Mouse (Mus musculus): Measurements from ENCODE around the gene Tnfaip1.

The Tnfaip1 gene

DNA sequence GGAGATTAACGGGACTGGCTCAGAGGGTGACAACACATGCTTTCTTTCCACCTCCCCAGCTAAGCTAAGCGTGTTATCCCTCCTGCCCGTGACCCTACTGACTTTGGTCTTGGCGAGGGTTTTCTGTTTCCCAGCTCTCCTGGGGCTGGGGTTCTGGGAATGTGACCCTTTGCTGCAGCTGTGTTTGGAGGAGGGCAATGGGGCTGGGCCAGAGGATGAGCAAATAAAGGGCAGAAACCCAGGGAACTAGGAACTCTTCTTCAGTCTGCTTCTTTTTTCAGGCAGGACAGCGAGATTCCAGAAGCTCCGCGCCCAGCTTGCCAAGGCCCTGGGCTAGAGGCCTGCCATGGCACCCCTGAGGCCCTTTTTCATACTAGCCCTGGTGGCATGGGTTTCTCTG lies 37.1 kb downstream of the Tnfaip1 start, which contains the start of gene Vtn:
Vtn (plus strand) TSS at position 88 of the 400 bp plus-strand sequence.
- no peak for DNase-seq

DNA sequence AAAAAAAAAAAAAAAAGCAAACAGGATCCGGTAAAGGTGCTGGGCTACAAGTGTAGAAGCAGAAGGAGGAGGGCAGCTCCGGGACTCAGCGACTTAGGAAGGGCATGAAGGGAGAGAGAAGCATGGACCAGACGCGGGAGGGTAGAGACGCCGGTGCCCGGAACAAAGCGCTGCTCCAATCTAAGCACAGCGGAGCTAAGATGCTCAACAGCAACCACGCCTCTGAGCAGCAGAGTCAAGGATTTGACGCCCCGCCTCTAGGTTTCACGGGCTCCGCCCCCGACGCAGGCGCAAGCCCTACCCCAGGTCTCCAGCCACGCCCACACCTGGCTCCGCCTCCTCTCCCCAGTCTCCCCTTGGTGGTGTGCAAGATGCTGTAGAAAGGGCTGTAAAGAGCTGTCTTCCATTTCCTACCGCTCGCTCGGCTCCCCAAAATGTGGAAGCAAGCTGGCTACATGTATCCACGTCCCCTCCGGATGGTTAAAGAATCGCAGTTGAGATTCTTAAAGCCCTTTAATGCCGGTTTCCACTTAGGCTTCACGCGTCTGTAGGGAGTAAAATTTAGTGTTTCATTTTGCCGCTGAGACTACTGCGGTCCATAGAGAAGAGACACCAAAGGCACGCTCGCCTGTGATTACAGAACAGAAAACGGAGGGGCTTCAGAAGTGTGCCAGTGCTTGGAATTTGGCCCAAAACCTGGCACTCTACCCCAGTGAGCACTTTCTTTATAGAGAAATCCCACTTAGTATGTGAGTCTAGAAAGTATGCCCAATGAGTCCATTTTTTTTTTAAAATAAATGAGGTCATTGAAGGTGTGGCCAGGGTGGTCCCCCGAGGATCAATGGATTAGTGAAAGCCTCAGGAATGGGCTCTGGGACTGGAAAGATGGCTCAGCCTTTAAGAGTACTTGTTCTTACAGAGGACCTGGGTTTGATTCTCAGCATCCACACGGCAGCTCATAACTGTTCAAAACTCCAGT lies 38.3 kb downstream of the Tnfaip1 start, which contains the start of gene Sarm1:
Sarm1 (minus strand) TSS at position 211 of the 979 bp plus-strand sequence.
- DNase-seq, result peak; percentile 92

- DNase-seq, result peak; percentile 13
Measured at GRCm38 (mm10) chr11:78497071-78497541, 39.0 kb downstream of the Tnfaip1 start.

- DNase-seq, result peak; percentile 53
Measured at GRCm38 (mm10) chr11:78495904-78496303, 40.2 kb downstream of the Tnfaip1 start.

DNA sequence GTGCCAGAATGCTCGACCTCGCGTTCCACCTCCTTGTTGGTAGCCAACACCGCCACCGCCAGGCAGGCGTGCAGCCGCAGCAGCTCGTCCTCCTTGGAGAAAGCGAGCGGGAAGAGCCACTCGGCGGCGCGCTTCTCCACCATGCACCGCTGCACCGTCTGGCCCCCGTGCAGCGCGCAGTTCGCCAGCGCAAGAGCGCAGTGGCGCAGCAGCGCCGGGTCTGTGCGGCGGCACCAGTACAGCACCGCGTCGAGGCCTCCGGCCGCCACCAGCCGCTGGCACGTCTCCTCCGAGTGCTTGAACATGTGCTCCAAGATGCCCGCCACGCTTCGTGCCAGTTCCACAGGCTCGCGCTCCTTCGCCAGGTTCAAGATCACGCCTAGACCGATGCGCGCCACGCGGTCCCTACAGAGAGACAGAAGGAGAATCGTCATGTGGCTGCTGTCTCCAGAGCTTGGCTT lies 45.3 kb downstream of the Tnfaip1 start:
- DNase-seq, result no peak

- DNase-seq, result peak; percentile 82
Measured at GRCm38 (mm10) chr11:78488168-78488567, 48.0 kb downstream of the Tnfaip1 start.

DNA sequence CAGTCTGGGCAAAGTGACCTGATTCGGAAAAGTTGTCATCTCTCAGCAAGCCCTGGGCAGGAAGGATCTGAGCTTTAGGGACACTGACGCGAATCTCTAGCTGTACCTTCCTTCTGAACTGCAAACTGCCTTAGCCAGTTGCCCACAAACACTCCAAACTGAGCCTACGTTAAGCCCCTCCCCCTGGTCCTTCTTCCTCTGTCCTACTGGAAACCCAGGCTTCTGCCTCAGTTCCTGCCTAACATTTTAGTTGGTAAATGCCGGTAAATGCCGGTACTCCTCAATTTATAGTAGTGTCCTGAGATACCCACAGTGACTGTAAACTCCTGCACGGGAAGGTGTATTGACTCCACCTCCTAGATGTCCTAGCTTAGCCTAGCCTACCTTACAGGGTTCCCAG lies 52.5 kb downstream of the Tnfaip1 start:
- DNase-seq, result no peak

DNA sequence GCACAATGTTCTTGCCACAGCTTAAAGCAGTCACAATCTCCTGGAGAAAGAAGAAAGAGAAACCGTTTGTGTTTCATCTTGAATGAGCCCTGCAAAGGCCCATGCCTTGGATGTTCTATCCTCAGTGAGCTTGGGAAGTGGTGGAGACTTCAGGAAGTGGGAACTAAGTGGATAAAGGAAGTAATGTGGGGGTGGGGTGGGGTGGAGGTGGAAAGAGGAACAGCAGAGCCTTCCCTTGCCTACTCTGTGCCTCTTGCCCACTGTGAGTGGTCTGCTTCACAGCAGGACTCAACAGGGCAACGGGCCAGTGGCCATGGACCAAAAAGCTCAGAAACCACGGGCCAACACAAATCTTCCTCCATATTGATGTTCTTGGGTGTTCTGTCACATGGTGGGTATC lies 60.8 kb downstream of the Tnfaip1 start:
- no peak for DNase-seq
